Mouse (Mus musculus): ENCODE results near the gene Gm17334. TPM values are rescaled to one million over a fixed set of nuclear protein-coding genes. Genes with fewer than 3 reads are reported as not detected.
A peak's percentile ranks its signal among the peaks of the same experiment; 100 is the strongest.

The Gm17334 gene
- total RNA-seq, 2 experiments from 2014 or later = 0.30 TPM; not detected in 1

GRCm38 (mm10) chr11:53755011-53755595 is 17.9 kb downstream of the Gm17334 start:
- no peak for DNase-seq
- intact Hi-C loops (cut with DNase I) = no loop called here

- intact Hi-C loops (cut with DNase I) = loop anchor here (5.0 kb wide), 1 partner anchor 512 kb away; no protein-coding TSS in a partner anchor
- no peak for DNase-seq
Measured at GRCm38 (mm10) chr11:53749716-53750352, 23.2 kb downstream of the Gm17334 start.

- intact Hi-C loops (cut with DNase I) = loop anchor here (5.0 kb wide), 1 partner anchor 513 kb away; no protein-coding TSS in a partner anchor
- DNase-seq = no peak
Measured at GRCm38 (mm10) chr11:53749306-53749705, 23.7 kb downstream of the Gm17334 start.

DNA sequence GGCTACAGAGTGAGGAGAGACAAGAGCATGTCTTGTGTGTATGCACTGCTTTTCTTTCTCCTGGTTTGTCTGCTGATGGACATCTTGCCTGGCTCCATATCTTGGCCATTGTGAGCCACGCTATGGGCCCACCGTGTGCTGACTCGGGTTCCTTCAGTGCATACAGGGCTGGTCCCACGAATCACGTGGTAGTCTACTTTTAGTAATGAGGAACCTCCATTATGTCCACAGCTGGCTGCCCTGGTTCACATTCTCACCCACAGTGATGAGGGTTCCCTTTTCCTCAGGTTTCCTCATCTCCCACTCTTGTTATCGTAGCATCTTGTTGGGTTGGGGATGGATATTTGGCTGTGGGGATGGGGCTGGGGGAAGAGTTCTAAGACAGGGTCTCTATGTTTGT is 24.4 kb downstream of the Gm17334 start:
- DNase-seq = no peak
- intact Hi-C loops (cut with DNase I) = loop anchor here (5.0 kb wide), 1 partner anchor 514 kb away; no protein-coding TSS in a partner anchor

- intact Hi-C loops (cut with DNase I) = loop anchor here (5.0 kb wide), 1 partner anchor 514 kb away; no protein-coding TSS in a partner anchor
Measured at GRCm38 (mm10) chr11:53747985-53748384, 25.0 kb downstream of the Gm17334 start.

GRCm38 (mm10) chr11:53745260-53745659 is 27.7 kb downstream of the Gm17334 start:
- intact Hi-C loops (cut with DNase I) = loop anchor here (5.0 kb wide), 1 partner anchor 517 kb away; no protein-coding TSS in a partner anchor

More at GRCm38 (mm10) chr11:53747985-53748384, 25.0 kb downstream of the Gm17334 start:
- DNase-seq = no peak

GRCm38 (mm10) chr11:53742353-53742752 is 30.6 kb downstream of the Gm17334 start:
- intact Hi-C loops (cut with DNase I) = loop anchor here (5.0 kb wide), 1 partner anchor 235 kb away; no protein-coding TSS in a partner anchor
- peak; percentile 28 to 38 for DNase-seq

More at GRCm38 (mm10) chr11:53745260-53745659, 27.7 kb downstream of the Gm17334 start:
- no peak for DNase-seq

GRCm38 (mm10) chr11:53737573-53737946 is 35.4 kb downstream of the Gm17334 start:
- DNase-seq = peak; percentile 71 to 81
- intact Hi-C loops (cut with DNase I) = loop anchor here (1.0 to 2.0 kb wide), 2 partner anchors 113 to 267 kb away; partner anchors contain the start of gene Gm9837

GRCm38 (mm10) chr11:53736771-53737572 is 36.0 kb downstream of the Gm17334 start:
- peak; percentile 76 to 86 for DNase-seq
- intact Hi-C loops (cut with DNase I) = loop anchor here (1.0 to 2.0 kb wide), 2 partner anchors 113 to 266 kb away; partner anchors contain the start of gene Gm9837

- DNase-seq = peak; percentile 68 to 77
- intact Hi-C loops (cut with DNase I) = loop anchor here (2.0 kb wide), 1 partner anchor 265 kb away; the partner anchor contains the start of gene Gm9837
Measured at GRCm38 (mm10) chr11:53735682-53736245, 37.2 kb downstream of the Gm17334 start.

- intact Hi-C loops (cut with DNase I) = no loop called here
- DNase-seq = no peak
Measured at GRCm38 (mm10) chr11:53734970-53735681, 37.9 kb downstream of the Gm17334 start.

- intact Hi-C loops (cut with DNase I) = no loop called here
- DNase-seq = no peak
Measured at GRCm38 (mm10) chr11:53734431-53734830, 38.6 kb downstream of the Gm17334 start.

DNA sequence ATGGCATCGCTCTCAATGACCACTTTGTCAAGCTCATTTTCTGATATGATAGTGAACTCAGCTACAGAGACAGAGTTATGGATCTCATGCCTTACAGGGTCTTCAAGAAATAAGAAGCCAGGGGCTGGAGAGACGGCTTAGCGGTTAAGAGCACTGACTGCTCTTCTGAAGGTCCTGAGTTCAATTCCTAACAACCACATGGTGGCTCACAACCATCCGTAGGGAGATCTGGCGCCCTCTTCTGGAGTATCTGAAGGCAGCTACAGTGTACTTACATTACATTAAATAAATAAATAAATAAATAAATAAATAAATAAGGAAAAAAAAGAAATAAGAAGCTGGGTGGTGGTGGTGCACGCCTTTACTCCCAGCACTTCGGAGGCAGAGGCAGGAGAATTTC is 39.2 kb downstream of the Gm17334 start:
- DNase-seq = no peak
- intact Hi-C loops (cut with DNase I) = no loop called here

GRCm38 (mm10) chr11:53732244-53732643 is 40.7 kb downstream of the Gm17334 start:
- intact Hi-C loops (cut with DNase I) = no loop called here

GRCm38 (mm10) chr11:53731457-53731856 is 41.5 kb downstream of the Gm17334 start:
- intact Hi-C loops (cut with DNase I) = no loop called here
- DNase-seq = no peak

More at GRCm38 (mm10) chr11:53732244-53732643, 40.7 kb downstream of the Gm17334 start:
- no peak for DNase-seq

Small RNA genes within 50 kb of the gene (microRNA-seq; reads per million reads assigned to microRNA genes)
- 0 to 0.35 reads per million in 2 experiments for gene Mir7671

Other genes with a start within 250 kb of the Gm17334 start
- 10 to 100 TPM; 12.3 to 14.4 TPM for gene Kif3a, start 205.8 kb downstream of the Gm17334 start, total RNA-seq (2021)
- not detected for gene Il4, start 154.5 kb downstream of the Gm17334 start, total RNA-seq (2021)
- not detected for gene Il13, start 138.5 kb downstream of the Gm17334 start, total RNA-seq (2021)
- 10 to 100 TPM in 1 of 2 experiments, 1 to 10 TPM in 1; 10.0 to 11.2 TPM for gene Rad50, start 65.9 kb downstream of the Gm17334 start, total RNA-seq (2021)
- not detected for gene Il5, start 52.4 kb downstream of the Gm17334 start, total RNA-seq (2021)
- gene Irf1, start 3.2 kb downstream of the Gm17334 start, total RNA-seq (2021) = 10 to 100 TPM; 15.3 to 18.4 TPM
- 1 to 10 TPM; 1.9 to 2.0 TPM for gene Gm12216, start 86.1 kb upstream of the Gm17334 start, total RNA-seq (2021)
- 10 to 100 TPM; 18.3 to 20.9 TPM for gene Slc22a5, start 118.5 kb upstream of the Gm17334 start, total RNA-seq (2021)
- 1 to 10 TPM; 2.1 to 2.2 TPM for gene Slc22a21, start 207.1 kb upstream of the Gm17334 start, total RNA-seq (2021)

Data from heart, postnatal 10 days (tissue).